29 mouse cellular contexts compared by ENCODE assay signal in genomic region chr19:45683676-45684075, GRCm38 (mm10). TPM values are rescaled to one million over a fixed set of nuclear protein-coding genes. Genes with fewer than 3 reads are reported as not detected.
DNase-seq lines count a peak whose midpoint lies in the region; ATAC-seq and TF ChIP-seq lines count a peak whose summit lies in the region.
"Had no signal": no experiment of that assay in that cellular context is flagged by ENCODE, and none has a peak within 500 bp of the region (broad histone marks: within the 10 kb centered on the region; RNA-seq: fewer than 3 reads in every experiment).

No protein-coding gene starts in this region.

- H3K36me3 ChIP-seq in heart, embryonic 15.5 days = no peaks in the 10 kb centered on the region
- H3K36me3 ChIP-seq in heart, adult 2 months (ENCODE audit: control insufficient read depth, insufficient read depth, low read length) = no peaks in the 10 kb centered on the region
- H3K36me3 ChIP-seq in thymus, adult 2 months (ENCODE audit: control insufficient read depth, insufficient read depth, low read length) = no peaks in the 10 kb centered on the region
- H3K36me3 ChIP-seq in intestine, embryonic 16.5 days (ENCODE audit: control insufficient read depth, insufficient read depth, low read length) = no peaks in the 10 kb centered on the region
- H3K36me3 ChIP-seq: embryonic facial prominence, embryonic 15.5 days; forebrain, embryonic 15.5 days; heart, embryonic 12.5 days; hindbrain, embryonic 13.5 days had no signal

- 76% methylated on average over 10 of the region's 10 CpGs for WGBS in heart, embryonic 15.5 days
- 82% methylated on average over 10 of the region's 10 CpGs for WGBS in heart, adult 2 months
- 5% methylated on average over 10 of the region's 10 CpGs for WGBS in thymus, adult 2 months
- WGBS in intestine, embryonic 16.5 days = 68% methylated on average over 10 of the region's 10 CpGs

- no peak overlapping the region for H3K9ac ChIP-seq in heart, embryonic 15.5 days
- no peak overlapping the region for H3K9ac ChIP-seq in heart, adult 2 months (ENCODE audit: low read depth, low read length)
- no peak overlapping the region for H3K9ac ChIP-seq in intestine, embryonic 16.5 days (ENCODE audit: low read depth, low read length)
- H3K9ac ChIP-seq: embryonic facial prominence, embryonic 15.5 days; forebrain, embryonic 15.5 days; heart, embryonic 12.5 days; hindbrain, embryonic 13.5 days had no signal

- 0 out of 2 replicates have a peak, but pooled peaks have one; percentile 39 for ATAC-seq in heart, embryonic 15.5 days (replicated peaks; ENCODE audit: insufficient number of reproducible peaks, insufficient read depth, low FRiP score, low read depth)
- no peak for ATAC-seq in intestine, embryonic 16.5 days
- ATAC-seq: activated CD4-positive, CD25-positive, alpha-beta regulatory T cell, adult 4 months; forebrain, embryonic 15.5 days; hindbrain, postnatal 0 days; Patski had no signal

- no peaks in the 10 kb centered on the region for H3K9me3 ChIP-seq in heart, embryonic 15.5 days (replicated peaks)
- H3K9me3 ChIP-seq in intestine, embryonic 16.5 days (ENCODE audit: control insufficient read depth, low read length) = no peaks in the 10 kb centered on the region
- H3K9me3 ChIP-seq: embryonic facial prominence, embryonic 15.5 days; forebrain, embryonic 15.5 days; heart, embryonic 12.5 days; hindbrain, embryonic 13.5 days had no signal

- no peak for TF ChIP-seq EP300 in heart, adult 2 months (IDR thresholded peaks at IDR 0.05; ENCODE audit: insufficient read depth, low read depth, low read length)

- TF ChIP-seq CTCF in heart, adult 2 months (IDR thresholded peaks at IDR 0.05) = no peak
- no peak for TF ChIP-seq CTCF in thymus, adult 2 months (IDR thresholded peaks at IDR 0.05; ENCODE audit: borderline replicate concordance, control insufficient read depth, extremely low read depth, insufficient read depth, low read length, poor library complexity)

- intact Hi-C loops in heart, adult 2 months (cut with DNase I) = no loop called here

- peaks cover 7% of the 10 kb centered on the region; the same call in 1 of the 2 replicates for H3K4me1 ChIP-seq in heart, embryonic 15.5 days (replicated peaks)
- H3K4me1 ChIP-seq in heart, adult 2 months (ENCODE audit: control insufficient read depth, insufficient read depth, low read length) = no peaks in the 10 kb centered on the region; the same call in 1 of the 2 replicates
- H3K4me1 ChIP-seq in thymus, adult 2 months (replicated peaks; ENCODE audit: control insufficient read depth, insufficient read depth, low read length) = peaks cover 15% of the 10 kb centered on the region
- no peaks in the 10 kb centered on the region for H3K4me1 ChIP-seq in intestine, embryonic 16.5 days (ENCODE audit: control insufficient read depth, insufficient read depth, low read length)
- H3K4me1 ChIP-seq: embryonic facial prominence, embryonic 15.5 days; forebrain, embryonic 15.5 days; hindbrain, embryonic 13.5 days had no signal

- H3K27ac ChIP-seq in heart, embryonic 15.5 days = no peak overlapping the region
- H3K27ac ChIP-seq in heart, adult 2 months = no peak overlapping the region
- peak overlapping the region; percentile 84; the same call in 1 of the 2 replicates for H3K27ac ChIP-seq in thymus, adult 2 months (ENCODE audit: control insufficient read depth, insufficient read depth, low read length)
- H3K27ac ChIP-seq in intestine, embryonic 16.5 days (ENCODE audit: low read length) = no peak overlapping the region
- H3K27ac ChIP-seq: embryonic facial prominence, embryonic 15.5 days; forebrain, embryonic 15.5 days; hindbrain, embryonic 13.5 days; hindbrain, postnatal 0 days had no signal

- no peak for DNase-seq in heart, adult 2 months
- peak; percentile 30 for DNase-seq in CD4-positive helper T cell, adult 2 months (ENCODE audit: low read depth, low spot score)
- peak; percentile 70 for DNase-seq in thymus, adult 2 months
- DNase-seq in thymus, postnatal 25 days = peak; percentile 71
- DNase-seq in adrenal gland, adult 8-10 months = no peak
- DNase-seq in urinary bladder, postnatal 36 days (ENCODE audit: low spot score in 2 of 2) = no peak
- DNase-seq: adrenal gland, postnatal 25 days; cerebellum, adult 18-20 months; cerebellum, adult 9-11 months; embryo, embryonic 11 days; gastrocnemius, postnatal 36 days; heart, adult 18-20 months; heart, postnatal 10 days had no signal

- TF ChIP-seq POLR2A in heart, adult 2 months (IDR thresholded peaks at IDR 0.05; ENCODE audit: insufficient read depth, low read depth, low read length) = no peak
- no peak for TF ChIP-seq POLR2A in thymus, adult 2 months (IDR thresholded peaks at IDR 0.05; ENCODE audit: control insufficient read depth, extremely low read depth, insufficient read depth, low read length, poor library complexity)

- 0 out of 2 replicates have a peak, but pooled peaks cover 5% of the 10 kb centered on the region for H3K27me3 ChIP-seq in heart, embryonic 15.5 days
- H3K27me3 ChIP-seq in heart, adult 2 months (ENCODE audit: control insufficient read depth, insufficient read depth, low read length) = peaks cover 2% of the 10 kb centered on the region; the same call in 1 of the 2 replicates
- H3K27me3 ChIP-seq in thymus, adult 2 months (ENCODE audit: control insufficient read depth, insufficient read depth, low read length) = no peaks in the 10 kb centered on the region
- no peaks in the 10 kb centered on the region for H3K27me3 ChIP-seq in intestine, embryonic 16.5 days (replicated peaks; ENCODE audit: control insufficient read depth, insufficient read depth, low read length)
- H3K27me3 ChIP-seq: embryonic facial prominence, embryonic 15.5 days; forebrain, embryonic 15.5 days; heart, embryonic 12.5 days had no signal

- H3K79me2 ChIP-seq in heart, adult 2 months (replicated peaks; ENCODE audit: control insufficient read depth, insufficient read depth, low read length) = no peaks in the 10 kb centered on the region

- H3K4me3 ChIP-seq in heart, embryonic 15.5 days = no peak overlapping the region
- no peak overlapping the region for H3K4me3 ChIP-seq in heart, adult 2 months
- no peak overlapping the region for H3K4me3 ChIP-seq in thymus, adult 2 months (ENCODE audit: control insufficient read depth, insufficient read depth, low read length)
- H3K4me3 ChIP-seq in intestine, embryonic 16.5 days (ENCODE audit: low read length) = no peak overlapping the region
- H3K4me3 ChIP-seq: embryonic facial prominence, embryonic 15.5 days; erythroblast, embryonic 14.5 days; forebrain, embryonic 15.5 days; heart, embryonic 12.5 days; hindbrain, embryonic 13.5 days had no signal

- H3K4me2 ChIP-seq in heart, embryonic 15.5 days = no peak overlapping the region
- no peak overlapping the region for H3K4me2 ChIP-seq in intestine, embryonic 16.5 days (ENCODE audit: low read depth, low read length)
- H3K4me2 ChIP-seq: embryonic facial prominence, embryonic 15.5 days; forebrain, embryonic 15.5 days; heart, embryonic 12.5 days; hindbrain, embryonic 13.5 days had no signal

RNA-seq across cellular contexts. Expression of gene Fbxw4, which starts 23.6 kb away (rescaled TPM):
- polyA plus RNA-seq in heart, embryonic 15.5 days (2015; fragmentation: Nextera tagmentation; extraction: Ambion mirVana) = 3.5 and 7.7 TPM in 2 replicates
- total RNA-seq in heart, adult 2 months (2021) = 10 to 100 TPM; 28.1 to 31.2 TPM
- 61.5 and 73.0 TPM in 2 replicates for polyA plus RNA-seq in heart, adult 2 months (2012; rRNA removed)
- 135 and 145 TPM in 2 replicates for polyA plus RNA-seq in thymus, adult 2 months (2012; rRNA removed)
- 2.5 and 2.8 TPM in 2 replicates for polyA plus RNA-seq in intestine, embryonic 16.5 days (2015; fragmentation: Nextera tagmentation; extraction: Ambion mirVana)
- total RNA-seq in adrenal gland, adult 8-10 months (2022) = 10 to 100 TPM; 25.6 to 36.1 (median 30.8) TPM

RNA-seq across cellular contexts. Expression of gene Fgf8, which starts 59.0 kb away (rescaled TPM):
- polyA plus RNA-seq in heart, embryonic 15.5 days (2015; fragmentation: Nextera tagmentation; extraction: Ambion mirVana) = 0.47 and 0.52 TPM in 2 replicates
- not detected for total RNA-seq in heart, adult 2 months (2021)
- not detected in 2 replicates for polyA plus RNA-seq in heart, adult 2 months (2012; rRNA removed)
- polyA plus RNA-seq in thymus, adult 2 months (2012; rRNA removed) = 0.26 and 0.33 TPM in 2 replicates
- polyA plus RNA-seq in intestine, embryonic 16.5 days (2015; fragmentation: Nextera tagmentation; extraction: Ambion mirVana) = 0.16 and 0.28 TPM in 2 replicates
- not detected for total RNA-seq in adrenal gland, adult 8-10 months (2022)
- total RNA-seq: adrenal gland, adult 18-20 months; adrenal gland, postnatal 25 days; CH12.LX; common myeloid progenitor, adult 5-6 weeks; gastrocnemius, adult 8-10 months; gastrocnemius, postnatal 36 days; heart, adult 18-20 months; heart, postnatal 10 days; hematopoietic stem cell, adult 5-6 weeks had no signal
- polyA plus RNA-seq: activated CD4-positive, CD25-positive, alpha-beta regulatory T cell, adult 4 months; erythroblast, embryonic 14.5 days; heart, embryonic 12.5 days; intestine, embryonic 14.5 days had no signal

Comparison
In these comparisons a context has a peak if more than half of its experiments do, and no peak if none do; other contexts are left out.
1. DNase-seq: peak in CD4-positive helper T cell, adult 2 months (single experiment), thymus, adult 2 months (single experiment) and thymus, postnatal 25 days (single experiment); none in heart, adult 2 months (0 of 2), adrenal gland, adult 8-10 months (single experiment) and urinary bladder, postnatal 36 days (0 of 2).